Mouse (Mus musculus): ENCODE results near the gene Adipor1. TPM values are rescaled to one million over a fixed set of nuclear protein-coding genes. Genes with fewer than 3 reads are reported as not detected.

The Adipor1 gene
- 151 and 153 TPM in 2 replicates for total RNA-seq (2015; ENCODE audit: low replicate concordance)
- total RNA-seq (2017; ENCODE audit: low replicate concordance) = 114 and 119 TPM in 2 replicates

- ATAC-seq (replicated peaks; ENCODE audit: low FRiP score, poor library complexity, severe bottlenecking) = peak; percentile 94
Measured at GRCm38 (mm10) chr1:134415168-134415831, at the start of gene Adipor1. Gene Adipor1, plus strand, starts transcription at chr1:134415378.

- no peak for ATAC-seq (replicated peaks; ENCODE audit: low FRiP score, poor library complexity, severe bottlenecking)
Measured at GRCm38 (mm10) chr1:134365491-134365890, 49.7 kb upstream of the Adipor1 start.

GRCm38 (mm10) chr1:134368777-134369337 is 46.3 kb upstream of the Adipor1 start:
- peak; percentile 74 for ATAC-seq (replicated peaks; ENCODE audit: low FRiP score, poor library complexity, severe bottlenecking)

GRCm38 (mm10) chr1:134374124-134374523 is 41.1 kb upstream of the Adipor1 start:
- ATAC-seq (replicated peaks; ENCODE audit: low FRiP score, poor library complexity, severe bottlenecking) = no peak

- no peak for ATAC-seq (replicated peaks; ENCODE audit: low FRiP score, poor library complexity, severe bottlenecking)
Measured at GRCm38 (mm10) chr1:134381051-134381450, 34.1 kb upstream of the Adipor1 start.

GRCm38 (mm10) chr1:134381795-134382625 is 33.2 kb upstream of the Adipor1 start:
- ATAC-seq (replicated peaks; ENCODE audit: low FRiP score, poor library complexity, severe bottlenecking) = no peak

- no peak for ATAC-seq (replicated peaks; ENCODE audit: low FRiP score, poor library complexity, severe bottlenecking)
Measured at GRCm38 (mm10) chr1:134384581-134384980, 30.6 kb upstream of the Adipor1 start.

- ATAC-seq (replicated peaks; ENCODE audit: low FRiP score, poor library complexity, severe bottlenecking) = no peak
Measured at GRCm38 (mm10) chr1:134385176-134385575, 30.0 kb upstream of the Adipor1 start.

GRCm38 (mm10) chr1:134385666-134386065 is 29.5 kb upstream of the Adipor1 start, which contains the start of gene 4933406M09Rik:
Gene 4933406M09Rik, plus strand, starts transcription at chr1:134385940.
- ATAC-seq (replicated peaks; ENCODE audit: low FRiP score, poor library complexity, severe bottlenecking) = no peak

GRCm38 (mm10) chr1:134393827-134394226 is 21.4 kb upstream of the Adipor1 start:
- ATAC-seq (replicated peaks; ENCODE audit: low FRiP score, poor library complexity, severe bottlenecking) = no peak

GRCm38 (mm10) chr1:134398210-134398609 is 17.0 kb upstream of the Adipor1 start:
- no peak for ATAC-seq (replicated peaks; ENCODE audit: low FRiP score, poor library complexity, severe bottlenecking)

GRCm38 (mm10) chr1:134399735-134400134 is 15.4 kb upstream of the Adipor1 start:
- no peak; the same call in 1 of the 2 replicates for ATAC-seq (replicated peaks; ENCODE audit: low FRiP score, poor library complexity, severe bottlenecking)

- ATAC-seq (replicated peaks; ENCODE audit: low FRiP score, poor library complexity, severe bottlenecking) = peak; percentile 100
Measured at GRCm38 (mm10) chr1:134405509-134406413, 9.4 kb upstream of the Adipor1 start, which contains the start of gene Cyb5r1. Gene Cyb5r1, plus strand, starts transcription at chr1:134405559.

GRCm38 (mm10) chr1:134406414-134406771 is 8.8 kb upstream of the Adipor1 start:
- ATAC-seq (replicated peaks; ENCODE audit: low FRiP score, poor library complexity, severe bottlenecking) = peak; percentile 10; the same call in 1 of the 2 replicates

- ATAC-seq (replicated peaks; ENCODE audit: low FRiP score, poor library complexity, severe bottlenecking) = no peak
Measured at GRCm38 (mm10) chr1:134408080-134408479, 7.1 kb upstream of the Adipor1 start.

- ATAC-seq (replicated peaks; ENCODE audit: low FRiP score, poor library complexity, severe bottlenecking) = no peak
Measured at GRCm38 (mm10) chr1:134411706-134412629, 3.2 kb upstream of the Adipor1 start.

GRCm38 (mm10) chr1:134414038-134414437 is 1.1 kb upstream of the Adipor1 start:
- no peak for ATAC-seq (replicated peaks; ENCODE audit: low FRiP score, poor library complexity, severe bottlenecking)

GRCm38 (mm10) chr1:134414501-134415167 is 544 bp upstream of the Adipor1 start:
- ATAC-seq (replicated peaks; ENCODE audit: low FRiP score, poor library complexity, severe bottlenecking) = peak; percentile 45

Measured in erythroid progenitor cell, adult 5-6 weeks (primary cell).